Mouse (Mus musculus): Measurements from ENCODE around the gene Olfr1350.

DNA sequence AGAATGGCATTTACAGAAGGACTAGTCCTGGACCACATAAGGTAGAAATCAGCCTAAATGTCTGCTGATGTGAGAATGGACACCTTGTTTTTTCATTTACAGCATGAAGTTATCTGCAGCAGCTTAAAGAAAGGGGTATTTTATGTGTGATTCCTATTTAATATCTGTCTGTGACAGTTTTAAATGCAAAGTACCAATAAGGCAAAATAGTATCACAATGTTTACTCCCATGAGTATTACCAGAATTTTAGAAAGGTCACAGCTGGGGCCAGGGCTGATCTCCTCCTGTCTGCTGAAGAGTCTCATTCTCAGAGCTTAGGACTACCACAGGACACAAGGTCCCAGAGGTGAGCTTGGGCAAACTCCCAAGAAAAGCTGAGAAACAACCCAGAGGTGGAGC, at the start of gene Olfr1350:
- TF ChIP-seq CTCF (IDR thresholded peaks at IDR 0.05; ENCODE audit: low read depth) (no peak), EP300 (IDR thresholded peaks at IDR 0.05; ENCODE audit: low read depth) (no peak)

Measured in liver, postnatal 0 days (tissue).